Mouse (Mus musculus) MEL (cell line): ENCODE measurements around the gene Rhoq. TPM values are rescaled to one million over a fixed set of nuclear protein-coding genes. Genes with fewer than 3 reads are reported as not detected.

Experiments used
- DNase-seq: peaks from one replicate; pipeline ENCODE4 v3.0.0; 2011; ENCODE audit warnings: low read depth, low spot score
- H3K27ac ChIP-seq: 2 replicates; pipeline ENCODE4 v1.5.1; 2012; ENCODE audit warnings: low read depth, mild to moderate bottlenecking, control low read depth, low read length, moderate library complexity; ENCODE audit not compliant: control insufficient read depth
- H3K27me3 ChIP-seq, 2 experiments: fragments of 150-350 bp in 1 of 2; sonication (generic) in 1 of 2; 2 replicates each; pipeline ENCODE4 v1.6.1; 2012; ENCODE audit warnings: low read length in 2 of 2, mild to moderate bottlenecking in 2 of 2, improper control_type of control experiment in 1 of 2, moderate library complexity in 1 of 2; ENCODE audit not compliant: insufficient read depth in 2 of 2, control insufficient read depth in 1 of 2
- H3K36me3 ChIP-seq, 2 experiments: 2 replicates each; pipeline ENCODE4 v1.6.1; 2012 to 2014; ENCODE audit warnings: low read length in 2 of 2, improper control_type of control experiment in 1 of 2, inconsistent platforms in 1 of 2, mild to moderate bottlenecking in 1 of 2; ENCODE audit not compliant: insufficient read depth in 2 of 2, control insufficient read depth in 1 of 2
- H3K4me1 ChIP-seq, 2 experiments: fragments of 150-350 bp in 1 of 2; sonication (generic) in 1 of 2; 2 replicates each; pipeline ENCODE4 v1.6.1; 2012; ENCODE audit warnings: low read length in 2 of 2, improper control_type of control experiment in 1 of 2, mild to moderate bottlenecking in 1 of 2; ENCODE audit not compliant: insufficient read depth in 2 of 2, control insufficient read depth in 1 of 2
- H3K4me3 ChIP-seq, 2 experiments: fragments of 150-350 bp in 1 of 2; sonication (generic) in 1 of 2; 2 replicates each; pipeline ENCODE4 v1.5.1; 2012; ENCODE audit warnings: low read depth in 2 of 2, low read length in 2 of 2, mild to moderate bottlenecking in 2 of 2, moderate library complexity in 2 of 2, control low read depth in 1 of 2, improper control_type of control experiment in 1 of 2; ENCODE audit not compliant: control insufficient read depth in 1 of 2, insufficient read depth in 1 of 2
- H3K79me2 ChIP-seq: 2 replicates; pipeline ENCODE4 v1.6.1; 2012; ENCODE audit warnings: mild to moderate bottlenecking, low read length, moderate library complexity; ENCODE audit not compliant: control insufficient read depth, poor library complexity, insufficient read depth
- H3K9ac ChIP-seq: 2 replicates; pipeline ENCODE4 v1.6.1; 2012; ENCODE audit warnings: low read depth, mild to moderate bottlenecking, control low read depth, low read length, moderate library complexity; ENCODE audit not compliant: control insufficient read depth, poor library complexity, severe bottlenecking
- H3K9me3 ChIP-seq: fragments of 150-350 bp; sonication (generic); replicated peaks from 2 replicates; pipeline ENCODE4 v1.6.1; 2012; ENCODE audit warnings: mild to moderate bottlenecking, low read length, improper control_type of control experiment, moderate library complexity; ENCODE audit not compliant: insufficient read depth
- CTCF ChIP-seq, 3 experiments: IDR thresholded peaks in 2 of 3; conservative IDR thresholded peaks in 1 of 3; 2 replicates each; pipeline ENCODE4 v1.5.1; 2011 to 2012; ENCODE audit warnings: low read length in 3 of 3, low read depth in 2 of 3, mild to moderate bottlenecking in 2 of 3, improper control_type of control experiment in 1 of 3, inconsistent platforms in 1 of 3, mixed read lengths in 1 of 3, moderate library complexity in 1 of 3; ENCODE audit not compliant: control insufficient read depth in 1 of 3, insufficient read depth in 1 of 3, poor library complexity in 1 of 3, severe bottlenecking in 1 of 3
- E2F4 ChIP-seq: IDR thresholded peaks from 2 replicates; pipeline ENCODE4 v1.6.1; 2011; ENCODE audit warnings: low read depth, low read length, improper control_type of control experiment, borderline replicate concordance
- ETS1 ChIP-seq: IDR thresholded peaks from 2 replicates; pipeline ENCODE4 v1.6.1; 2012; ENCODE audit warnings: low read depth, mild to moderate bottlenecking, inconsistent platforms, low read length, improper control_type of control experiment, moderate library complexity
- GATA1 ChIP-seq: IDR thresholded peaks from 2 replicates; pipeline ENCODE4 v1.6.1; 2011; ENCODE audit warnings: low read depth, low read length, improper control_type of control experiment
- KAT2A ChIP-seq: conservative IDR thresholded peaks from 2 replicates; pipeline ENCODE4 v1.6.1; 2012; ENCODE audit warnings: low read depth, low read length, improper control_type of control experiment, inconsistent platforms
- MEF2A ChIP-seq: IDR thresholded peaks from 2 replicates; pipeline ENCODE4 v1.6.1; 2014; ENCODE audit warnings: low read depth, mild to moderate bottlenecking, inconsistent platforms, low read length, improper control_type of control experiment; ENCODE audit not compliant: poor library complexity, insufficient replicate concordance, severe bottlenecking; ENCODE audit errors: extremely low read depth
- MXI1 ChIP-seq: IDR thresholded peaks from 2 replicates; pipeline ENCODE4 v1.6.1; 2011; ENCODE audit warnings: mild to moderate bottlenecking, low read depth, low read length, improper control_type of control experiment
- RCOR1 ChIP-seq: IDR thresholded peaks from 2 replicates; pipeline ENCODE4 v1.6.1; 2012; ENCODE audit warnings: low read depth, mild to moderate bottlenecking, inconsistent platforms, low read length, improper control_type of control experiment
- SIN3A ChIP-seq: IDR thresholded peaks from 2 replicates; pipeline ENCODE4 v1.6.1; 2012; ENCODE audit warnings: low read length, improper control_type of control experiment, inconsistent platforms
- SMC3 ChIP-seq: IDR thresholded peaks from 2 replicates; pipeline ENCODE4 v1.6.1; 2011; ENCODE audit warnings: low read depth, low read length, improper control_type of control experiment
- TBP ChIP-seq: IDR thresholded peaks from 2 replicates; pipeline ENCODE4 v1.8.0; 2011; ENCODE audit warnings: low read depth, low read length, improper control_type of control experiment
- TCF12 ChIP-seq: IDR thresholded peaks from 2 replicates; pipeline ENCODE4 v1.6.1; 2014; ENCODE audit warnings: low read depth, mild to moderate bottlenecking, inconsistent platforms, low read length, improper control_type of control experiment, moderate library complexity
- UBTF ChIP-seq: IDR thresholded peaks from 2 replicates; pipeline ENCODE4 v1.6.1; 2012; ENCODE audit warnings: low read depth, mild to moderate bottlenecking, inconsistent platforms, low read length, improper control_type of control experiment, moderate library complexity, borderline replicate concordance; ENCODE audit not compliant: insufficient read depth
- USF1 ChIP-seq: IDR thresholded peaks from 2 replicates; pipeline ENCODE4 v1.6.1; 2014; ENCODE audit warnings: low read depth, mild to moderate bottlenecking, inconsistent platforms, low read length, improper control_type of control experiment, moderate library complexity
- ZNF384 ChIP-seq: IDR thresholded peaks from 2 replicates; pipeline ENCODE4 v1.6.1; 2012; ENCODE audit warnings: low read depth, mild to moderate bottlenecking, inconsistent platforms, low read length, improper control_type of control experiment
- polyA plus RNA-seq, 2 experiments: library from polyadenylated mRNA; stranded (reverse) in 1 of 2; unstranded in 1 of 2; fragments of >175 nt in 1 of 2; fragments of >200 nt in 1 of 2; gene quantifications; 2 replicates each; pipeline versions ENCODE4 v1.2.1 to v1.2.4; 2012; ENCODE audit warnings: low replicate concordance in 2 of 2, low read depth in 1 of 2; ENCODE audit not compliant: insufficient read length in 2 of 2, insufficient read depth in 1 of 2, missing spikeins in 1 of 2
- total RNA-seq: library from RNA; depleted of rRNA; stranded (reverse); fragments of 300-350 nt; gene quantifications from 2 replicates; pipeline ENCODE4 v1.2.3, GENCODE M21; 2012

Gene Rhoq
- total and polyA plus RNA-seq, 3 experiments = 3.1 to 34.9 (median 9.4) TPM

- no peak for DNase-seq
- Histone ChIP-seq H3K36me3 (no peaks in the 10 kb centered on the region), H3K79me2 (no peaks in the 10 kb centered on the region)
- TF ChIP-seq CTCF (IDR thresholded peaks at IDR 0.05 in 2 of 3, conservative IDR thresholded peaks at IDR 0.05 in 1 of 3; ENCODE audit: control insufficient read depth in 1 of 3, insufficient read depth in 1 of 3, low read depth in 2 of 3, low read length in 3 of 3, poor library complexity in 1 of 3, severe bottlenecking in 1 of 3) = no peak
- no peak for TF ChIP-seq SMC3
- TF ChIP-seq RCOR1 = no peak
- no peak for TF ChIP-seq ZNF384
- no peak for TF ChIP-seq TBP
- TF ChIP-seq, all 39 proteins: peak for 0
- Histone ChIP-seq H3K9ac (no peak overlapping the region), H3K4me1 (no peaks in the 10 kb centered on the region), H3K9me3 (no peaks in the 10 kb centered on the region), H3K27ac (no peak overlapping the region), H3K27me3 (no peaks in the 10 kb centered on the region), H3K4me3 (no peak overlapping the region)
Measured at GRCm38 (mm10) chr17:86986449-86987138, 23.7 kb downstream of the Rhoq start.

GRCm38 (mm10) chr17:86988161-86988560 lies 25.3 kb downstream of the Rhoq start:
- H3K36me3 ChIP-seq = no peaks in the 10 kb centered on the region
- H3K27ac ChIP-seq = no peak overlapping the region

GRCm38 (mm10) chr17:86988601-86989184 lies 25.8 kb downstream of the Rhoq start:
- Histone ChIP-seq H3K27ac (no peak overlapping the region), H3K9me3 (no peaks in the 10 kb centered on the region), H3K4me3 (no peak overlapping the region), H3K9ac (no peak overlapping the region), H3K79me2 (no peaks in the 10 kb centered on the region), H3K4me1 (no peaks in the 10 kb centered on the region), H3K27me3 (no peaks in the 10 kb centered on the region), H3K36me3 (no peaks in the 10 kb centered on the region)
- no peak for DNase-seq
- TF ChIP-seq SIN3A (no peak), TCF12 (no peak), UBTF (no peak), KAT2A (no peak)

More at GRCm38 (mm10) chr17:86988161-86988560, 25.3 kb downstream of the Rhoq start:
- TF ChIP-seq MXI1 = no peak
- no peak for TF ChIP-seq ETS1
- no peak for TF ChIP-seq MEF2A
- no peak for TF ChIP-seq E2F4
- no peak for TF ChIP-seq USF1
- TF ChIP-seq GATA1 = no peak
- TF ChIP-seq, all 39 proteins: peak for 0
- no peak overlapping the region for H3K9ac ChIP-seq
- DNase-seq = no peak
- no peaks in the 10 kb centered on the region for H3K27me3 ChIP-seq
- no peaks in the 10 kb centered on the region for H3K9me3 ChIP-seq
- no peaks in the 10 kb centered on the region for H3K79me2 ChIP-seq
- H3K4me3 ChIP-seq = no peak overlapping the region
- no peaks in the 10 kb centered on the region for H3K4me1 ChIP-seq
